Mouse (Mus musculus) liver, embryonic 14.5 days (tissue): ENCODE results near the gene Mtmr6.
"Not testable (repeated sequence)": the region's sequence is repeated elsewhere in the genome, so short reads cannot be mapped to it uniquely, and the experiment has no call there.

Source experiments
- CTCF ChIP-seq: IDR thresholded peaks from 2 replicates; pipeline ENCODE4 v1.5.1; 2016; ENCODE audit warnings: antibody characterized with exemption, low read depth, control low read depth
- EP300 ChIP-seq: IDR thresholded peaks from 2 replicates; pipeline ENCODE4 v1.6.1; 2016; ENCODE audit warnings: antibody characterized with exemption, low read depth

GRCm38 (mm10) chr14:60340001-60340400 lies 75.0 kb downstream of the Mtmr6 start:
- TF ChIP-seq CTCF, EP300: not testable (repeated sequence)
